In genomic region chr19:45081279-45081678, GRCm38 (mm10) we compare ENCODE assay signal across 8 mouse cellular contexts. TPM values are rescaled to one million over a fixed set of nuclear protein-coding genes. Genes with fewer than 3 reads are reported as not detected.
A peak's percentile ranks its signal among the peaks of the same experiment; 100 is the strongest.
DNase-seq lines count a peak whose midpoint lies in the region; ATAC-seq and TF ChIP-seq lines count a peak whose summit lies in the region.

No protein-coding gene starts in this region.

- DNase-seq in 3T3-L1 (ENCODE audit: low read depth, low spot score) (peak; percentile 89), NIH3T3 (ENCODE audit: low read depth) (peak; percentile 92)
- DNase-seq in kidney, adult 2 months, result peak; percentile 53
- peak; percentile 78 for DNase-seq in liver, postnatal 0 days
- peak; percentile 77 for DNase-seq in thymus, postnatal 14 days

- no peaks in the 10 kb centered on the region for H3K4me1 ChIP-seq in kidney, adult 2 months (ENCODE audit: control insufficient read depth, insufficient read depth, low read length)
- H3K4me1 ChIP-seq in liver, postnatal 0 days (ENCODE audit: insufficient read depth), result peaks cover 19% of the 10 kb centered on the region
- H3K4me1 ChIP-seq in neural tube, embryonic 13.5 days (replicated peaks), result peaks cover 38% of the 10 kb centered on the region

- H3K9ac ChIP-seq in liver, postnatal 0 days (replicated peaks), result no peak overlapping the region
- H3K9ac ChIP-seq in neural tube, embryonic 13.5 days, result no peak overlapping the region

- TF ChIP-seq EP300 in liver, postnatal 0 days (IDR thresholded peaks at IDR 0.05; ENCODE audit: low read depth), result no peak

- H3K36me3 ChIP-seq in kidney, adult 2 months (ENCODE audit: control insufficient read depth, insufficient read depth, low read length), result no peaks in the 10 kb centered on the region
- no peaks in the 10 kb centered on the region for H3K36me3 ChIP-seq in liver, postnatal 0 days (replicated peaks; ENCODE audit: insufficient read depth, low read length)
- no peaks in the 10 kb centered on the region for H3K36me3 ChIP-seq in neural tube, embryonic 13.5 days

- H3K27ac ChIP-seq in kidney, adult 2 months (ENCODE audit: insufficient read depth, low read depth, low read length), result no peak overlapping the region
- H3K27ac ChIP-seq in liver, postnatal 0 days (ENCODE audit: low read depth), result no peak overlapping the region
- H3K27ac ChIP-seq in neural tube, embryonic 13.5 days (replicated peaks), result no peak overlapping the region

- H3K4me3 ChIP-seq in kidney, adult 2 months (ENCODE audit: insufficient read depth, low read depth, low read length), result no peak overlapping the region
- no peak overlapping the region for H3K4me3 ChIP-seq in liver, postnatal 0 days (ENCODE audit: low read depth, low read length)
- H3K4me3 ChIP-seq in neural tube, embryonic 13.5 days, result peak overlapping the region; percentile 23; the same call in 1 of the 2 replicates

- no peaks in the 10 kb centered on the region for H3K9me3 ChIP-seq in liver, postnatal 0 days (ENCODE audit: low read length)
- H3K9me3 ChIP-seq in neural tube, embryonic 13.5 days, result no peaks in the 10 kb centered on the region

- H3K4me2 ChIP-seq in liver, postnatal 0 days (ENCODE audit: low read depth, low read length), result 0 out of 2 replicates have a peak overlapping the region, but pooled peaks have one; percentile 53
- peak overlapping the region; percentile 45 for H3K4me2 ChIP-seq in neural tube, embryonic 13.5 days

- no peaks in the 10 kb centered on the region for H3K27me3 ChIP-seq in kidney, adult 2 months (replicated peaks; ENCODE audit: control insufficient read depth, insufficient read depth, low read length)
- peaks cover 70% of the 10 kb centered on the region for H3K27me3 ChIP-seq in liver, postnatal 0 days (ENCODE audit: insufficient read depth, low read length)
- peaks cover 100% of the 10 kb centered on the region for H3K27me3 ChIP-seq in neural tube, embryonic 13.5 days

- 4% methylated on average over 5 of the region's 5 CpGs for WGBS in kidney, adult 2 months
- 1% methylated on average over 5 of the region's 5 CpGs for WGBS in liver, postnatal 0 days (ENCODE audit: insufficient replicate concordance)
- 1% methylated on average over 5 of the region's 5 CpGs for WGBS in neural tube, embryonic 13.5 days

- TF ChIP-seq CTCF in kidney, adult 2 months (conservative IDR thresholded peaks at IDR 0.05; ENCODE audit: insufficient read depth, insufficient read length, low read depth, low read length), result peak; percentile 85
- peak; percentile 94 for TF ChIP-seq CTCF in liver, postnatal 0 days (IDR thresholded peaks at IDR 0.05; ENCODE audit: low read depth)

- ATAC-seq in common myeloid progenitor, adult 5-6 weeks (replicated peaks; ENCODE audit: low read depth, poor library complexity, severe bottlenecking), result peak; percentile 30; the same call in 1 of the 2 replicates
- ATAC-seq in granulocyte monocyte progenitor cell, adult 5-6 weeks (replicated peaks; ENCODE audit: poor library complexity, severe bottlenecking), result peak; percentile 40; the same call in 1 of the 2 replicates
- ATAC-seq in liver, postnatal 0 days, result no peak
- ATAC-seq in neural tube, embryonic 13.5 days (ENCODE audit: low read depth), result no peak

- no peak for TF ChIP-seq POLR2A in kidney, adult 2 months (IDR thresholded peaks at IDR 0.05; ENCODE audit: low read depth, low read length)

RNA-seq across cellular contexts. Expression of gene Kazald1, which starts 6.2 kb away (rescaled TPM):
- total RNA-seq in common myeloid progenitor, adult 5-6 weeks (2017), result 0.50 and 1.1 TPM in 2 replicates
- not detected in 2 replicates for total RNA-seq in granulocyte monocyte progenitor cell, adult 5-6 weeks (2014; fragmentation: Nextera tagmentation)
- total RNA-seq in granulocyte monocyte progenitor cell, adult 5-6 weeks (2017), result 0.69 TPM in 1 of 2 replicates, not detected in the other
- polyA plus RNA-seq in kidney, adult 2 months (2012; rRNA removed), result 1.9 and 2.1 TPM in 2 replicates
- polyA plus RNA-seq in liver, postnatal 0 days (2015; fragmentation: Nextera tagmentation; extraction: Ambion mirVana), result 0.30 and 0.38 TPM in 2 replicates
- 1.9 and 2.5 TPM in 2 replicates for polyA plus RNA-seq in neural tube, embryonic 13.5 days (2015; fragmentation: Nextera tagmentation; extraction: Ambion mirVana)

RNA-seq across cellular contexts. Expression of gene Sfxn3, which starts 34.0 kb away (rescaled TPM):
- total RNA-seq in common myeloid progenitor, adult 5-6 weeks (2017), result 8.6 and 11.0 TPM in 2 replicates
- total RNA-seq in granulocyte monocyte progenitor cell, adult 5-6 weeks (2014; fragmentation: Nextera tagmentation), result 10.5 and 21.1 TPM in 2 replicates
- total RNA-seq in granulocyte monocyte progenitor cell, adult 5-6 weeks (2017), result 3.7 and 5.3 TPM in 2 replicates
- polyA plus RNA-seq in kidney, adult 2 months (2012; rRNA removed), result 20.8 and 23.5 TPM in 2 replicates
- polyA plus RNA-seq in liver, postnatal 0 days (2015; fragmentation: Nextera tagmentation; extraction: Ambion mirVana), result 2.5 and 2.8 TPM in 2 replicates
- polyA plus RNA-seq in neural tube, embryonic 13.5 days (2015; fragmentation: Nextera tagmentation; extraction: Ambion mirVana), result 61.0 and 65.3 TPM in 2 replicates

RNA-seq across cellular contexts. Expression of gene Pdzd7, which starts 35.8 kb away (rescaled TPM):
- total RNA-seq in common myeloid progenitor, adult 5-6 weeks (2017), result 0.23 TPM in 1 of 2 replicates, not detected in the other
- 0.24 TPM in 1 of 2 replicates, not detected in the other for total RNA-seq in granulocyte monocyte progenitor cell, adult 5-6 weeks (2014; fragmentation: Nextera tagmentation)
- not detected in 2 replicates for total RNA-seq in granulocyte monocyte progenitor cell, adult 5-6 weeks (2017)
- polyA plus RNA-seq in kidney, adult 2 months (2012; rRNA removed), result 0.74 and 0.99 TPM in 2 replicates
- not detected in 2 replicates for polyA plus RNA-seq in liver, postnatal 0 days (2015; fragmentation: Nextera tagmentation; extraction: Ambion mirVana)
- polyA plus RNA-seq in neural tube, embryonic 13.5 days (2015; fragmentation: Nextera tagmentation; extraction: Ambion mirVana), result 1.0 and 1.4 TPM in 2 replicates

Comparison
In these comparisons a context has a peak if more than half of its experiments do, and no peak if none do; other contexts are left out.
1. ATAC-seq: peak in common myeloid progenitor, adult 5-6 weeks (single experiment) and granulocyte monocyte progenitor cell, adult 5-6 weeks (single experiment); none in liver, postnatal 0 days (single experiment) and neural tube, embryonic 13.5 days (single experiment).
2. Peak in every context shown above with its lines, with median percentiles within 50 percentile points of each other: DNase-seq.